Mouse (Mus musculus) cerebellum, postnatal 25 days (tissue): ENCODE results near the gene Cd300ld2.
"Not testable (repeated sequence)": the region's sequence is repeated elsewhere in the genome, so short reads cannot be mapped to it uniquely, and the experiment has no call there.

Experiments
- DNase-seq, 2 experiments: peaks; one replicate each; pipeline ENCODE4 v3.0.0; 2021; ENCODE audit warnings: mixed read lengths in 2 of 2

The Cd300ld2 gene

GRCm38 (mm10) chr11:115016093-115016492, at the start of gene Cd300ld2:
Cd300ld2 (minus strand) TSS chr11:115016193.
- DNase-seq, result not testable (repeated sequence)

GRCm38 (mm10) chr11:115062077-115062476, 46.1 kb upstream of the Cd300ld2 start, which contains the start of gene Cd300e:
Cd300e (minus strand) TSS chr11:115062177.
- DNase-seq, result no peak

- DNase-seq, result no peak
These were observed 43.8 kb upstream of the Cd300ld2 start for GRCm38 (mm10) chr11:115059797-115060196.

- no peak for DNase-seq
These were observed 42.7 kb upstream of the Cd300ld2 start for GRCm38 (mm10) chr11:115058701-115059100.

GRCm38 (mm10) chr11:115054537-115054936, 38.5 kb upstream of the Cd300ld2 start:
- no peak for DNase-seq

- DNase-seq, result no peak
These were observed 37.0 kb upstream of the Cd300ld2 start for GRCm38 (mm10) chr11:115052991-115053390.

- no peak for DNase-seq
These were observed 36.2 kb upstream of the Cd300ld2 start for GRCm38 (mm10) chr11:115052206-115052605.

- DNase-seq, result peak; percentile 96 to 97
These were observed 33.4 kb upstream of the Cd300ld2 start for GRCm38 (mm10) chr11:115049282-115049895.

- peak in 1 of 2 experiments; percentile 9 for DNase-seq
These were observed 32.3 kb upstream of the Cd300ld2 start, which contains the start of gene Cd300ld3 for GRCm38 (mm10) chr11:115048259-115048658. Cd300ld3 (minus strand) TSS chr11:115048409.

GRCm38 (mm10) chr11:115037669-115038068, 21.7 kb upstream of the Cd300ld2 start, which contains the start of gene Cd300ld5:
Cd300ld5 (minus strand) TSS chr11:115037769.
- DNase-seq, result not testable (repeated sequence)

GRCm38 (mm10) chr11:115026912-115027311, 10.9 kb upstream of the Cd300ld2 start, which contains the start of gene Cd300ld4:
Cd300ld4 (minus strand) TSS chr11:115027012.
- DNase-seq, result not testable (repeated sequence)

- no peak for DNase-seq
These were observed 11.9 kb downstream of the Cd300ld2 start for GRCm38 (mm10) chr11:115004070-115004469.

- peak; percentile 28 to 39 for DNase-seq
These were observed 14.4 kb downstream of the Cd300ld2 start, which contains the start of gene Cd300c2 for GRCm38 (mm10) chr11:115001474-115002040. Cd300c2 (minus strand) TSS chr11:115001880.

- DNase-seq, result no peak
These were observed 26.2 kb downstream of the Cd300ld2 start, which contains the start of gene Cd300ld for GRCm38 (mm10) chr11:114989793-114990192. Cd300ld (minus strand) TSS chr11:114989922.

- DNase-seq, result no peak
These were observed 34.1 kb downstream of the Cd300ld2 start for GRCm38 (mm10) chr11:114981866-114982265.

GRCm38 (mm10) chr11:114972726-114973125, 43.3 kb downstream of the Cd300ld2 start:
- peak; percentile 25 to 55 for DNase-seq

- DNase-seq, result no peak
These were observed 47.2 kb downstream of the Cd300ld2 start, which contains the start of gene Cd300c for GRCm38 (mm10) chr11:114968752-114969207. Cd300c (minus strand) TSS chr11:114969157.

GRCm38 (mm10) chr11:114965182-114965828, 50.7 kb downstream of the Cd300ld2 start:
- DNase-seq, result no peak

GRCm38 (mm10) chr11:114960369-114960768, 55.6 kb downstream of the Cd300ld2 start:
- peak; percentile 15 to 31 for DNase-seq
